Mouse (Mus musculus) limb, embryonic 15.5 days (tissue): ENCODE measurements around the gene Eml3. TPM values are rescaled to one million over a fixed set of nuclear protein-coding genes. Genes with fewer than 3 reads are reported as not detected.

ENCODE experiments used
- ATAC-seq: fragments of 200-750 bp; cut with Nextera tagmentation; 2 replicates; pipeline ENCODE4 v1.8.0; 2017; ENCODE audit warnings: low read depth, moderate TSS enrichment; ENCODE audit not compliant: insufficient number of reproducible peaks, low FRiP score, low TSS enrichment
- H3K27ac ChIP-seq: fragments of 300-500 bp; sonication (generic); 2 replicates; pipeline ENCODE4 v1.5.1; 2015; ENCODE audit warnings: moderate library complexity, mild to moderate bottlenecking, inconsistent platforms
- H3K27me3 ChIP-seq: fragments of 300-500 bp; sonication (generic); 2 replicates; pipeline ENCODE4 v1.6.1; 2015; ENCODE audit warnings: inconsistent platforms
- H3K36me3 ChIP-seq: fragments of 300-500 bp; sonication (generic); 2 replicates; pipeline ENCODE4 v1.6.1; 2015; ENCODE audit warnings: inconsistent platforms
- H3K4me1 ChIP-seq: fragments of 300-500 bp; sonication (generic); 2 replicates; pipeline ENCODE4 v1.6.1; 2015; ENCODE audit warnings: inconsistent platforms
- H3K4me2 ChIP-seq: fragments of 300-500 bp; sonication (generic); 2 replicates; pipeline ENCODE4 v1.6.1; 2015; ENCODE audit warnings: mild to moderate bottlenecking, inconsistent platforms
- H3K4me3 ChIP-seq: fragments of 300-500 bp; sonication (generic); 2 replicates; pipeline ENCODE4 v1.5.1; 2015; ENCODE audit warnings: mild to moderate bottlenecking, inconsistent platforms
- H3K9ac ChIP-seq: fragments of 300-500 bp; sonication (generic); 2 replicates; pipeline ENCODE4 v1.6.1; 2015; ENCODE audit warnings: inconsistent platforms
- H3K9me3 ChIP-seq: fragments of 300-500 bp; sonication (generic); 2 replicates; pipeline ENCODE4 v1.6.1; 2016; ENCODE audit warnings: inconsistent platforms
- WGBS: fragments of 180-500 bp; shearing (Covaris S2); methylation state at CpG from one replicate; pipeline ENCODE4 v1.1.7; 2015; 5-methylcytosine and 5-hydroxymethylcytosine counted together
- polyA plus RNA-seq: library from polyadenylated mRNA; unstranded; fragments of >200 nt; fragmentation: Nextera tagmentation; extraction: Ambion mirVana; gene quantifications from 2 replicates; pipeline ENCODE4 v1.2.1, GENCODE M21; 2015

Eml3 gene
- polyA plus RNA-seq, 1 experiment from 2014 or later, result 42.7 TPM

DNA sequence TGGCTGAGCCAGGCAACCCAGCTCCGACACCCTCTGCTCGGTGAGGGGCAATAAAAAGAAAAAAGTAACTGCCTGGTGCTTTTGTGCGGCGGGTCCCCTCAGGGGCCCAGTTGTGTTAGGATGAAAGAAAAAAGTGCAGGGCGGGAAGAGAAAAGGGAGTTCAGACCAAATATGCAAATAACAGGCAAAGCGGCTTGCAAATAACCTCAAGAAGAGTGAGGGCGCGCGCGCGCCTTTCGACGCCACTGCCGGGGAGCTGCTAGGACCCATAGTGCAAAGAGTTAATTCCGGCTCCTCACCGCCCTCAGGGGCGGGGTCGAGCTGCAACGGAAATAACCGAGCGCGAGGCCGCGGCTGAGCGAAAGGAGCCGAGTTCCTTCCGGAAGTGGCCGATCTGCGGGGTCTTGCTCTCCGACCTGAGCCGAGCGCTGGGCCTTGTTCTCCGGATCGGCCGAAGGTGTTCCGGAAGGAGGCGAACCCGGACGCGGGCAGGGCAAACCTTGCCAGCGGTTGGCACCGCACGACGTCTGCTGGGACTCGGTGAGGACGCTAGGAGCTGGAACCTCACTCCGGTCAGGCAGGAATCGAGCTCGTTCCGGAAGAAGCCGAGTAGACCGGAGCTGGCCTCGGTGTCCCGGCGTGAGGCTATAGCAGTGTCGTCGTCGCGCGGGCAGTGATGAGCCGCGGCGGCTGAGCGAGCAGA, 12.3 kb downstream of the Eml3 start, which contains the start of gene Mta2:
Gene Mta2, plus strand, starts transcription at position 361 of the 703 bp plus-strand sequence.
- under 1% methylated on average over 64 of the region's 64 CpGs for WGBS
- Histone ChIP-seq H3K9me3 (no peaks in the 10 kb centered on the region), H3K36me3 (peaks cover 48% of the 10 kb centered on the region), H3K4me3 (peak within 1 kb of the TSS; percentile 90), H3K27ac (peak within 1 kb of the TSS; percentile 98), H3K9ac (peak within 1 kb of the TSS; percentile 94), H3K4me2 (peak within 1 kb of the TSS; percentile 64), H3K4me1 (peaks cover 37% of the 10 kb centered on the region), H3K27me3 (no peaks in the 10 kb centered on the region)
- ATAC-seq, result peak; percentile 92

DNA sequence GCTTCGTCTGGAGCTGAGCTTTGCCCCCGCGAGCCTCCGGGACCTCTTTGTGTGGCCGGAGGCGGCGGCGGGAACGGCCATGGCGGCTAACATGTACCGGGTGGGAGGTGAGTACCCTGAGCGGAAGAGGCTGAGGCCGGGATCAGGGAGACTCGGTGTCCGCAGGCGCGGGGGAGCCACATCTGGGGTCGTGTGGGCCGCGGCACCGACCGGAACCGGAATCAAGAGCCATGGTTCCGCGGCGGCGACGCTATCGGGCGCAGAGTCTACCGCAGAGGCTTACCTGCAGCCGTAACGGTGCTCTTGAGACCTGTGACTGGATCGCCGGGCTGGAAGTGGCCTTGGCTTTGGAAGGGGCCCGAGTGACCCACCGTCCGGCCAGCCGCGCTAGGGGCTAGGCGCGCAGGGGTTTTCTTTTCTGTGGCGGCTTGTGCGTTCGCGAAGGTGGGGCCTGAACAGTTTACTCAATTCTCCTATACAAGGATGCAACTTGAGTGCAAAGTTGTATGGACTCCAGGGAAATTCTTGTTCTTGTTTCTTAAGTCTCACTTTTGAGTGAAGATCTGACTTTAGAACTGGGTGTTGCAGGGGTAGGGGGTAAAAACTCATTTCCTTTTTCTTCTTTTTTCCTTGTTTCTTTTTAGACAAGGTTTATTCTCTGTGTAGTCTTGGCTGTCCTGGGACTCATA, 13.1 kb downstream of the Eml3 start:
- Histone ChIP-seq H3K9ac (peak overlapping the region; percentile 94), H3K4me3 (peak overlapping the region; percentile 90), H3K27ac (peak overlapping the region; percentile 98), H3K9me3 (no peaks in the 10 kb centered on the region), H3K36me3 (peaks cover 47% of the 10 kb centered on the region), H3K27me3 (no peaks in the 10 kb centered on the region), H3K4me2 (peak overlapping the region; percentile 64), H3K4me1 (peaks cover 37% of the 10 kb centered on the region)
- peak; percentile 31; the same call in 1 of the 2 replicates for ATAC-seq
- WGBS, result under 1% methylated on average over 46 of the region's 46 CpGs

DNA sequence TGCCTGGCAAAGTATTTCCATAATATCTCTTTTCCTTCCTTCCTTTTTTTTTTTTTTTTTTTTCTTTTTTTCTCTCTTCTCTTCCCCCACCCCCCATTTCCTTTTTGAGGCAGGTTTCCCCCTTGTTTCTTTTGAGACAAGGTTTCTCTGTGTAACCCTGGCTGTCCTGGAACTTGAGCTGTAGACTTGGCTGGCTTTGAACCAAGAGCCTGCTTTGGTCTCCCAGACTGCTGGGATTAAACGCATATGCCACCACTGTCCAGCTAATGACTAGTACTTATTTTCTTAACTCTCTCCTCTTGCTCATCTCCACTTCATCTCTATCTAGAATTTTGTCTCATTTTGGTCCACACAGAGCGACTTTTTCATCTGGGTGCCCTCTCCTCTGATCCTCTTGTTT, 13.7 kb downstream of the Eml3 start:
- H3K27me3 ChIP-seq, result no peaks in the 10 kb centered on the region
- no peak for ATAC-seq
- H3K4me2 ChIP-seq, result peak overlapping the region; percentile 64
- H3K9me3 ChIP-seq, result no peaks in the 10 kb centered on the region
- H3K4me3 ChIP-seq, result peak overlapping the region; percentile 90
- peak overlapping the region; percentile 94 for H3K9ac ChIP-seq
- H3K4me1 ChIP-seq, result peaks cover 37% of the 10 kb centered on the region
- H3K27ac ChIP-seq, result peak overlapping the region; percentile 98; the same call in 1 of the 2 replicates
- peaks cover 48% of the 10 kb centered on the region for H3K36me3 ChIP-seq
- WGBS, result 58% methylated on average over 2 of the region's 2 CpGs

DNA sequence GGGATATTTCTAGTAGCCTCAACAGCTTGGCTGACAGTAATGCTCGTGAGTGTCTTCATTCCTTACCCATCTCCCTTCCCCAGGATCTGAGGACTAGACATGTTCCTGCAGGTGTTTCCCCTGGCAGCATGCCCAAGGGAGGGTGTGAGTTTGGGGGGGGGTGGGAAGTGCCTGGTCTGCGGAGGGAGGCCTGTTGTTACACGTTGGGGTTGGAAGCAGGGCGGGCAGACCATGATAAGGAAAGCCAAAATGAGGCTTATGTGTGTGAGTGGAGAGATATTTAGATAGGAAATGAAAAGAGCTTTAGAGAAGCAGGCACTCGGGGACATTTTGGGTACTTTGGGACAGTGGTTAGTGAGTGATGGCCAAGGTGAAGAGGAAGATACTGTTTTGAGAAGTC, 14.7 kb downstream of the Eml3 start:
- peaks cover 37% of the 10 kb centered on the region for H3K4me1 ChIP-seq
- H3K9me3 ChIP-seq, result no peaks in the 10 kb centered on the region
- no peak for ATAC-seq
- 0 out of 2 replicates have a peak overlapping the region, but pooled peaks have one; percentile 98 for H3K27ac ChIP-seq
- 34% methylated on average over 5 of the region's 5 CpGs for WGBS
- peaks cover 48% of the 10 kb centered on the region for H3K36me3 ChIP-seq
- H3K4me2 ChIP-seq, result peak overlapping the region; percentile 64
- peak overlapping the region; percentile 90 for H3K4me3 ChIP-seq
- H3K27me3 ChIP-seq, result no peaks in the 10 kb centered on the region
- H3K9ac ChIP-seq, result no peak overlapping the region

DNA sequence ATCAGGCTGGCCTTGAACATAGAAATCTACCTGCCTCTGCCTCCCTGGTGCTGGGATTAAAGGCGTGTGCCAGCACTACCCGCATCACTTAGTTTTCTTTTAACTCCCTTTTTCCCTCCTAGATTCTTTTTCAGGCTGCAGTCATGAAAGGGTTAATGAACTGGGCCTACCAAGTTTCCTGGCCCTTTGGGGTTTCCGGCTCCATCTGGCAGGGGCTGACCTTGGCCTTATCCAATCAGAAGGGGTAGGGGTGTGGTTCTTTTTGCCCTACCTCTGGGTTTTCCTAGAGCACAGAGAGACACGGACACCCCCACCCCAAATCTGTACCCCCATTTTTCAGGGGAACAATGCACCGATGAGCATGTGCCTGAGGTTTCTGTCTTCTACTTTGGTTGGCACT, 15.4 kb downstream of the Eml3 start:
- ATAC-seq, result no peak
- WGBS, result 26% methylated on average over 5 of the region's 5 CpGs
- H3K9ac ChIP-seq, result no peak overlapping the region
- peaks cover 37% of the 10 kb centered on the region for H3K4me1 ChIP-seq
- H3K36me3 ChIP-seq, result peaks cover 46% of the 10 kb centered on the region
- H3K9me3 ChIP-seq, result no peaks in the 10 kb centered on the region
- H3K27me3 ChIP-seq, result no peaks in the 10 kb centered on the region
- peak overlapping the region; percentile 90 for H3K4me3 ChIP-seq
- peak overlapping the region; percentile 64 for H3K4me2 ChIP-seq
- H3K27ac ChIP-seq, result peak overlapping the region; percentile 54

DNA sequence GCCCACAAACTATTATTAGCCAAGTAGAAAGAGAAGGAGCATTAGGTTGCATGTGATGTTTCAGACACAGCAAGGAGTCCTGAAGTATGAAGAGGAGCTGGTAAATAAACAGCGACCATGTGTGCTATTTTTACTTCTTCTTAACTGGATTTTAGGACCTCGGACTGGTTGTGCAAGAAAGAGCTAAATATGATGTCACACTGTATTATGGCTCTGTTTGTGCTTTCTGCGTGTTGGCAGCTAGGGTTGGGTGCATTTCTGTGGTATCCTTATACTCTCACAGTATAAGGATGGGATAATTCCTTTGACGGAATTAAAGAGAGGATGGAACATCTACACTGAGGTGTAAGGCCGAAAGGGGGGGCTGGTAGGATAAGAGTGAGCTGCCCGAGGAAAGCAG, 15.9 kb downstream of the Eml3 start:
- H3K4me3 ChIP-seq, result peak overlapping the region; percentile 90
- peaks cover 37% of the 10 kb centered on the region for H3K4me1 ChIP-seq
- peak overlapping the region; percentile 54 for H3K27ac ChIP-seq
- H3K4me2 ChIP-seq, result peak overlapping the region; percentile 64
- H3K27me3 ChIP-seq, result no peaks in the 10 kb centered on the region
- ATAC-seq, result no peak
- no peaks in the 10 kb centered on the region for H3K9me3 ChIP-seq
- peaks cover 50% of the 10 kb centered on the region for H3K36me3 ChIP-seq
- H3K9ac ChIP-seq, result no peak overlapping the region
- 67% methylated on average over 6 of the region's 6 CpGs for WGBS

DNA sequence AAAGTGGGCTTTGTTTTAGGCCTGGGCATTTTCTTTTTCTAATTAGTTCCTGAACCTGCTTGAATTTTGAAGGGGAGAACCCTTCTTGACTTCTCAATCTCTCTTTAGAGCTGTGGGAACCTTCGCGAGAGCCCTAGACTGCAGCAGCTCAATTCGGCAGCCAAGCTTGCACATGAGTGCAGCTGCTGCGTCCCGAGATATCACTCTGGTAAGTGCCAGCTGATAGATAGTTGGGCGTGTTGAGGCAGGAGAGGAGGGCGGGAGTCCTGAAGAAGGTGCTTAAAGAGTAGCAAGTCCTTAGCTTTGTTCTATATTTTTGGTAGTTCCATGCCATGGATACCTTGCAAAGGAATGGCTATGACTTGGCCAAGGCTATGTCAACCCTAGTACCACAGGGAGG, 17.6 kb downstream of the Eml3 start:
- Histone ChIP-seq H3K4me3 (no peak overlapping the region), H3K36me3 (peaks cover 67% of the 10 kb centered on the region), H3K9me3 (no peaks in the 10 kb centered on the region), H3K9ac (no peak overlapping the region), H3K27ac (no peak overlapping the region), H3K4me1 (peaks cover 25% of the 10 kb centered on the region), H3K27me3 (no peaks in the 10 kb centered on the region), H3K4me2 (no peak overlapping the region)
- no peak for ATAC-seq
- 79% methylated on average over 7 of the region's 7 CpGs for WGBS

DNA sequence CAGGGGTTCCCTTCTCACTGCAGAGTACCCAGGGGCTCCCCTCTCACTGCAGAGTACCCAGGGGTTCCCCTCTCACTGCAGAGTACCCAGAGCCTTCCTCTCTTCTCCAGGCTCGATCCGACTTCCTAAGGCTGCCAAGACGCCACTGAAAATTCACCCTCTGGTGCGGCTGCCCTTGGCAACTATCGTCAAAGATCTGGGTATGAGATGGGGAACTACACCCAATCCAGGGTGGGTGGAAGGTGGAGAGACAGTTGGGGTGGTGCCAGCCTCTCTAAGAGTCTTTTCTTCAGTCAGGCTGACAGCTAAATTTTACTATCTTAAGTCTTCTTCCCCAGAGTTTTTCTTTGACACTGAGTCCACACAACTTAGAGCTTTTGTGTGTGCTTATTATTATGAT, 20.8 kb downstream of the Eml3 start:
- 85% methylated on average over 5 of the region's 5 CpGs for WGBS
- H3K9ac ChIP-seq, result no peak overlapping the region
- H3K27ac ChIP-seq, result no peak overlapping the region
- peaks cover 70% of the 10 kb centered on the region for H3K36me3 ChIP-seq
- no peaks in the 10 kb centered on the region for H3K27me3 ChIP-seq
- no peak for ATAC-seq
- peaks cover 27% of the 10 kb centered on the region for H3K4me1 ChIP-seq
- H3K4me3 ChIP-seq, result no peak overlapping the region
- H3K4me2 ChIP-seq, result no peak overlapping the region
- H3K9me3 ChIP-seq, result no peaks in the 10 kb centered on the region

DNA sequence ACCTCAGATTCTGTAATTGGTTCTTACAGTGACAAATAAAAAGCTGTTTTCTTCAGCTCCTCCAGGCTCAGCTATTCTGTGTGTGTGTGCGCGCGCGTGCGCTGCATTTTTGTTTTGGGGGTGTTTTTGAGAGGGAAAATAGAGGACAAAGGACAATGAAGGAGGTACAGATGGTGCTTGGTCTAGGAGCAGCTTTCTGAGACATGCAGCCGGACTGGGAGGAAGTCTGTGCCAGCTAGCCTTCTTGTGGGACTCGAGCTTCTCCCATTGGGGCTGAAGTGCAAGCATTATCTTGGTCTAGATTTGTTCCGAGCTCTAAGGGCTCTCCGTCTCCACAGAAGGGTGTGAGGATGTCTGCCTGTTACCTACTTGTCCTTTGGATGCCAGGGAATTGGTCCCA, 22.9 kb downstream of the Eml3 start:
- peaks cover 26% of the 10 kb centered on the region for H3K4me1 ChIP-seq
- peak overlapping the region; percentile 38; the same call in 1 of the 2 replicates for H3K27ac ChIP-seq
- no peaks in the 10 kb centered on the region for H3K27me3 ChIP-seq
- 0 out of 2 replicates have a peak overlapping the region, but pooled peaks have one; percentile 73 for H3K4me2 ChIP-seq
- no peaks in the 10 kb centered on the region for H3K9me3 ChIP-seq
- 0 out of 2 replicates have a peak overlapping the region, but pooled peaks have one; percentile 0 for H3K9ac ChIP-seq
- H3K4me3 ChIP-seq, result no peak overlapping the region
- no peak for ATAC-seq
- 87% methylated on average over 9 of the region's 9 CpGs for WGBS
- peaks cover 63% of the 10 kb centered on the region for H3K36me3 ChIP-seq

DNA sequence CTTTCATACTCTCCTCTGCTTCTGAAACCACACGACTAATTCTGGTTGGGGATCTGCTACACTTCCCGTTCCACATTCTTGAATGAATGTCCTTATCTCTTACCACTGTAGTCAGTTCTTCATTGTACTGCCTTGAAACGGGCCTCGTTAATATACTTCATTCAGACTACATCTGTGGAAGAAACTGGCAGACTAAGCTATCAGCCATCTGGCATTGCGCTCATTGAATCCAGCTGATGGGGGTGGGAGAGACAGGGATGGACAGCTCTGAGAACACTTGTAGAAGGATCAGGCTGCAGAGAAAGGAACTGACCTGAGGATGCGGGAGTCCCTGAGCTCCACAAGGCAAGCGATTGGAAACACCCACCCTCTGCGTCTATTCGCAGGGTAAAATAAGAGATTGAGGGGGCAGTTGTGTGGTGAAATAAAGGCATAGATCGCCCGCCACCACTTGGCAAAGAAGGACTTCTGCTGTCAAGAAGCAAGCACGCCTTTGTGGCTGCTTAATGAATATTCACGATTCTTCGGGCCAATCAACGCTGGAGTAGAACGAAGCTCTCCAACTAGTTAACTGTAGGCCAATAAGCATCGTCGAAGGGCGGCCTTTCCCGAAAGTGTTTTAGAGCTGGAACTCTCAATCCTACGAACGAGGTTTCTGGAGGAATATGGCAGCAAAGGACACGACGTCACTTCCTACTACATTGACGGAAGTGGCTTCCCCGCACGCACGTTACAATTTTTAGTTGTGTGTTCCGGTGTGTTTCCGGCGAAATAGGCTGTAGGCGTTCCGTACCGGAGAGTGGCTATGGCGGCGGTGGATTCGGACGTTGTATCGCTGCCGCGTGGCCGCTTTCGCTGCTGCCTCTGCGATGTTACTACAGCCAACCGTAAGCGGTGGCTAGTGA, 24.0 kb downstream of the Eml3 start, which contains the start of gene Tut1:
Gene Tut1, plus strand, starts transcription at position 713 of the 905 bp plus-strand sequence.
- Histone ChIP-seq H3K4me3 (peak within 1 kb of the TSS; percentile 64), H3K4me1 (peaks cover 26% of the 10 kb centered on the region), H3K9ac (peak within 1 kb of the TSS; percentile 56), H3K27me3 (no peaks in the 10 kb centered on the region), H3K9me3 (no peaks in the 10 kb centered on the region), H3K27ac (peak within 1 kb of the TSS; percentile 83), H3K4me2 (peak within 1 kb of the TSS; percentile 73), H3K36me3 (peaks cover 60% of the 10 kb centered on the region)
- peak; percentile 91 for ATAC-seq
- WGBS, result 2% methylated on average over 46 of the region's 46 CpGs

DNA sequence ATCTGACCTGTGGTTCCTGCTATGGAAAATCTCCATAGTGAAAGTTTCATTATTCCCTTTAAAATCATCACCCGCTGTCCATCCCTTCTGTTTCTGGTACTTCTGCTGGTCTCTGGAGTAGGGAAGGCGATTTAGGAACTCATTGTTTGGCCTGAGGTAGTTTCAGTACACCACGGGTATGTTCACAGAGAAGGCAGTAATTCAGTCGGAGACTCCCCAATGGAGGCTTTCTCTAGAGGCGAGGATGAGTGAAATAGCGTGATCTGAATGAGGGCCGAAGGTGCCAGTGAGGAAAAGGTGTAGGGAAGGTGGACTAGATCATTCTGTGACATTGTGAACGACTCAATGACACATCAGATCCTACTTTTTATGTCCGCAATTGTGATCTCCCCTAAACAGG, 24.8 kb downstream of the Eml3 start:
- no peak for ATAC-seq
- H3K4me1 ChIP-seq, result peaks cover 26% of the 10 kb centered on the region
- H3K9ac ChIP-seq, result peak overlapping the region; percentile 56
- H3K27ac ChIP-seq, result peak overlapping the region; percentile 81
- peaks cover 60% of the 10 kb centered on the region for H3K36me3 ChIP-seq
- WGBS, result 9% methylated on average over 9 of the region's 9 CpGs
- H3K9me3 ChIP-seq, result no peaks in the 10 kb centered on the region
- peak overlapping the region; percentile 64 for H3K4me3 ChIP-seq
- H3K27me3 ChIP-seq, result no peaks in the 10 kb centered on the region
- peak overlapping the region; percentile 70 for H3K4me2 ChIP-seq
